Mouse (Mus musculus): ENCODE results near the gene Cyren. TPM values are rescaled to one million over a fixed set of nuclear protein-coding genes. Genes with fewer than 3 reads are reported as not detected.

Gene Cyren
- 1 to 10 TPM; 4.0 to 5.0 TPM for total RNA-seq (2021)
- long read RNA-seq, experiment 1, partial matches to known transcripts = 2 of 12 reads
- long read RNA-seq, experiment 1, other reads (novel, unspliced or antisense) = 8 of 12 reads
- long read RNA-seq, experiment 2, partial matches to known transcripts = 0 of 10 reads
- long read RNA-seq, experiment 2, other reads (novel, unspliced or antisense) = 6 of 10 reads

GRCm38 (mm10) chr6:34877509-34878321, at the start of gene Cyren:
TSS of gene Cyren (minus strand) at chr6:34878060.
- intact Hi-C loops (cut with DNase I; ENCODE audit: low total_unique reads) = no loop called here
- peak; percentile 95 for DNase-seq

GRCm38 (mm10) chr6:34927594-34927993, 49.7 kb upstream of the Cyren start:
- no peak for DNase-seq
- intact Hi-C loops (cut with DNase I; ENCODE audit: low total_unique reads) = loop anchor here (5.0 kb wide), 2 partner anchors 45 to 415 kb away; no protein-coding TSS in a partner anchor

- peak; percentile 61 for DNase-seq
- intact Hi-C loops (cut with DNase I; ENCODE audit: low total_unique reads) = loop anchor here (5.0 kb wide), 2 partner anchors 45 to 415 kb away; no protein-coding TSS in a partner anchor
These were observed 49.3 kb upstream of the Cyren start for GRCm38 (mm10) chr6:34927156-34927555.

- DNase-seq = peak; percentile 55
- intact Hi-C loops (cut with DNase I; ENCODE audit: low total_unique reads) = no loop called here
These were observed 44.1 kb upstream of the Cyren start for GRCm38 (mm10) chr6:34921941-34922340.

- intact Hi-C loops (cut with DNase I; ENCODE audit: low total_unique reads) = no loop called here
- no peak for DNase-seq
These were observed 42.8 kb upstream of the Cyren start for GRCm38 (mm10) chr6:34920631-34921030.

GRCm38 (mm10) chr6:34919956-34920355, 42.1 kb upstream of the Cyren start, which contains the start of gene Stra8:
TSS of gene Stra8 (plus strand) at chr6:34920163.
- DNase-seq = no peak
- intact Hi-C loops (cut with DNase I; ENCODE audit: low total_unique reads) = no loop called here

GRCm38 (mm10) chr6:34919146-34919545, 41.3 kb upstream of the Cyren start:
- no peak for DNase-seq
- intact Hi-C loops (cut with DNase I; ENCODE audit: low total_unique reads) = no loop called here

- intact Hi-C loops (cut with DNase I; ENCODE audit: low total_unique reads) = no loop called here
- DNase-seq = no peak
These were observed 36.6 kb upstream of the Cyren start for GRCm38 (mm10) chr6:34914462-34914861.

- intact Hi-C loops (cut with DNase I; ENCODE audit: low total_unique reads) = no loop called here
- DNase-seq = no peak
These were observed 35.6 kb upstream of the Cyren start for GRCm38 (mm10) chr6:34913341-34914040.

GRCm38 (mm10) chr6:34910371-34911219, 32.7 kb upstream of the Cyren start, which contains the start of gene Wdr91:
TSS of gene Wdr91 (minus strand) at chr6:34910876.
- DNase-seq = peak; percentile 94
- intact Hi-C loops (cut with DNase I; ENCODE audit: low total_unique reads) = no loop called here

- DNase-seq = no peak
- intact Hi-C loops (cut with DNase I; ENCODE audit: low total_unique reads) = no loop called here
These were observed 31.9 kb upstream of the Cyren start for GRCm38 (mm10) chr6:34909631-34910345.

- no peak for DNase-seq
- intact Hi-C loops (cut with DNase I; ENCODE audit: low total_unique reads) = no loop called here
These were observed 29.9 kb upstream of the Cyren start for GRCm38 (mm10) chr6:34907696-34908260.

GRCm38 (mm10) chr6:34907121-34907614, 29.3 kb upstream of the Cyren start:
- DNase-seq = no peak
- intact Hi-C loops (cut with DNase I; ENCODE audit: low total_unique reads) = no loop called here

GRCm38 (mm10) chr6:34906661-34907060, 28.8 kb upstream of the Cyren start:
- intact Hi-C loops (cut with DNase I; ENCODE audit: low total_unique reads) = no loop called here
- no peak for DNase-seq

GRCm38 (mm10) chr6:34906125-34906524, 28.3 kb upstream of the Cyren start:
- intact Hi-C loops (cut with DNase I; ENCODE audit: low total_unique reads) = no loop called here
- no peak for DNase-seq

GRCm38 (mm10) chr6:34904361-34904760, 26.5 kb upstream of the Cyren start:
- intact Hi-C loops (cut with DNase I; ENCODE audit: low total_unique reads) = no loop called here
- no peak for DNase-seq

- DNase-seq = no peak
- intact Hi-C loops (cut with DNase I; ENCODE audit: low total_unique reads) = no loop called here
These were observed 26.0 kb upstream of the Cyren start for GRCm38 (mm10) chr6:34903851-34904250.

- intact Hi-C loops (cut with DNase I; ENCODE audit: low total_unique reads) = no loop called here
- DNase-seq = no peak
These were observed 25.6 kb upstream of the Cyren start for GRCm38 (mm10) chr6:34903441-34903840.

Measured in gastrocnemius, postnatal 14 days (tissue).